Mouse (Mus musculus) megakaryocyte progenitor cell, adult 5-6 weeks (primary cell): ENCODE results near the gene Enah. TPM values are rescaled to one million over a fixed set of nuclear protein-coding genes. Genes with fewer than 3 reads are reported as not detected.

Experiments used
- ATAC-seq: replicated peaks from 2 replicates; pipeline ENCODE4 v1.8.0; 2016; ENCODE audit warnings: mild to moderate bottlenecking, moderate TSS enrichment, inconsistent platforms; ENCODE audit not compliant: poor library complexity
- total RNA-seq, 2 experiments: library from RNA; stranded (forward) in 1 of 2; stranded (reverse) in 1 of 2; fragments of 157-497, 149-512 nt in 1 of 2; fragments of 200-1000 nt in 1 of 2; gene quantifications; 2 replicates each; pipeline versions ENCODE4 v1.2.3 to v1.2.4; 2015 to 2017

Gene Enah
- total RNA-seq, 2 experiments from 2014 or later = 3.3 to 4.1 TPM

DNA sequence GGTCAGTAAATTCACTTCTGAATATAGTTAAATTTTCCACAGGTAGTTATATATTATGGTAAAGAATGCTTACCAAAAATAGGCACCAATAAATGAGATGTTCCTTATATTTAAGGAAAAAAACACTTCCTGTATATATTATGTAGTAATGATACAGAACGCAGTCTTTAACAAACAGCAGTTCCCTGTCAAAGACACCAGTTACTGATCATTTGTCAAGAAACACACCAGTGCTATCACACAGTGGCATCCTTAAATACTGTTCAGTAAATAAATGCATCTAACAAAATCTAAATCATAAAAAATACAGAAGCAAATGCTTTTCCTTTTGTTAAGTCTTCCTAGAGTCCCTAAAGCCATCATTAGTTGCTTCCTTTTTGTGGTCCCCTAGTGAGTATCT is 54.5 kb downstream of the Enah start:
- ATAC-seq = no peak

DNA sequence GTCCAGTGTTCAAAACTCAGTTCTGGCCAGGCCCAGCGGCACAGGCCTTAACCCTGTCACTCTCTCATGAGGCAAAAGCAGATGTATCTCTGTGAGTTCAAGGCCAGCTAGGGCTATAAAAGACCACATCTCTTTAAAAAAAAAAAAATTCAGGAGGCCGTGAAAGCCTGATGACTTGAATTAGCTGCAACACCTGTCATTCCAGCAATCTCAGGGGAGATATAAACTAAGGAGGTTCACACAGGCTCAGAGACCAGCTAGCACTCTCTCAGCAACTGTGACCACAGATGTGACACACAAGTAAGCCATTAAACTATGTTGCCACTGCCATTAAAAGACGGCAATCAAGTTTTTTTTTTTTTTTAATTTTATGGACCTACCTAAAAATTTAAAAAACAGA is 56.0 kb downstream of the Enah start:
- ATAC-seq = no peak

DNA sequence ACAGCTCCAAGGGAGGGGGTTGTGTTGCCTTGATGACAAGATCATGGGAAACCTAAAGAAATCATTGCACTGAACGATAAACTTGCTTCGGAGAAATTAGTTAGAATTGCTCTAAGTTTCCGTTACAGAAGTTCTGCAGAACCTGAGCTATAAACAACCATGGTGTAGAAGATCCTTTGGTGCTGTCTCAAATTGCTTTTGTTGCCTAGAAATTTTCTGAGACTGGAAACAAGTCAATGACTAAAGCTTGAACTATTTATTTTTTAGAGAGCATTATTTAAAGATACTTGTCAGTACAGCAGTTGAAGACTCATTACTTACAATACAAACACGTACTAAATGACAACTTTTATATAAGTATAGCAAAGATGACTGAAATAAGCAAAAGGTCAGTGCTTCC is 56.4 kb downstream of the Enah start:
- ATAC-seq = no peak

DNA sequence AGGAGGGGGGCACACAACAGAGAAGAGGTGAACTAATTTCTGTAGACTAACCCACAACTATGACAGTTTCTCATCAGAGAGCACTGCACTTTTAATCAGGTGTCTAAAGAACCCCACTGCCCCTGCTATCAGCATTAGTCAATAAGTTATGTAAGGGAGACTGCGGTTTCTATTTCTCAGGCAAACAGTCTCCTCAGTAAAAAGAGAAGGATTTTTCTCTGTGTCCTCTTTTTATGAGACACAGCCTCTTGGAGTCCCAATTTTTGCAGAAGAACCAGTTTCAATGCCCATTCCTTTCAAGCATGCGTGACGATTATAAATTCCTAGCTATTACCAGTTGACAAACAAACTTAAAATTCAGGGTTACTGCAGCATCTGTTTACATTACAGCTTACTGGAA is 59.4 kb downstream of the Enah start:
- ATAC-seq = no peak

DNA sequence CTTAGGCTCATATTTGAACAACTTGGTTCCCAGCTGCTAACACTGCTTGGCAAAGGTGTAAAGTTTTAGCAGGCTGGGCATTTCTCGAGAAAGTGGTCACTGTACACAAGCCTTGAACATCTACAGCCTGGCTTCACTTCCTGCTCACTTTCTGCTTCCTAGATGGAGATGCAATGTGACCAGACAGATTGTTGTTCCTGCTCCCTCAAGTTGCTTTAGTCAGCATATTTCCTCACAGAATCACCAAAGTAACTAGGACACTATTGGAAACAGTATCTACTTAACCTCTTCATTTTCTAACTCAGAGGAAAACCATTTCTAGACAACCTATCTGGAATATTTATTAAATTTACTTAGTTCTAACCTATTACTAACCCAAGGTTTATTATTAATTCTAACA is 61.4 kb downstream of the Enah start:
- ATAC-seq = no peak

DNA sequence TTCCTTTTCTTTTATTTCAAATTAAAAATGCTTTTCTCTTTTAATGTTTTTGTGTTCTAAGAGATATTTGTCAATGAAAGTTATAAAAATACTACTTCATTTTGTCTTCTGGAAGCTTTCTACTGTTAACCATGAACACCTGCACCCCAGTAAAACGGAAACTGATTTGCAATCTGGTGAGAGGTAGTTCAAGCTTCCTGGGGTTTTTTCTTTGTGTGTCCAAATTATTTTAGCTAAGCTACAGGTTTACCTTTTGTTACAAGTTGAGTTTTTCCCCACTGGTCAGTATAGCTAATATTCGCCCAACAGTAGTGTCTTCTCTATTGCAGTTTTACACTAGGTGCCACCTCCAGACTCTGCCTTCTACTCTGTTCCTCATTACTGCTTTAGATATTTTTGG is 62.1 kb downstream of the Enah start:
- ATAC-seq = no peak

DNA sequence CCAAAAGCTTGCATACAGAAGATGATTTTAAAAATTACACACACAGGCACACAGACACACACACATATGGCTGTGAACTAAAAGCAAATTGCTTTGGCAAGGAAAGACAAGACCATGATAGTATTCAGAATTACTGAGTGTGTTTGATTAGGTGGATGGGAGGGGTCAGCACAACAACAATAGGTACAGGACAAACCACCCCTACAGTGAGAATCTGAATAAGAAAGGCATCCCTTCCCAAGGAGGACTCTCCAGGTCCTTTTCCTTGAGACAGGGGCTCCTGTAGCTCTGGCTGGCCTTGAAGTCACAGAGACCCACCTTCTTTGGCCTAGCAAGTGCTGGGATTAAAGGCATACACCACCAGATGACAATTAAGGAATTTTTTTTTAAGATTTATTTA is 66.2 kb downstream of the Enah start:
- ATAC-seq = no peak

DNA sequence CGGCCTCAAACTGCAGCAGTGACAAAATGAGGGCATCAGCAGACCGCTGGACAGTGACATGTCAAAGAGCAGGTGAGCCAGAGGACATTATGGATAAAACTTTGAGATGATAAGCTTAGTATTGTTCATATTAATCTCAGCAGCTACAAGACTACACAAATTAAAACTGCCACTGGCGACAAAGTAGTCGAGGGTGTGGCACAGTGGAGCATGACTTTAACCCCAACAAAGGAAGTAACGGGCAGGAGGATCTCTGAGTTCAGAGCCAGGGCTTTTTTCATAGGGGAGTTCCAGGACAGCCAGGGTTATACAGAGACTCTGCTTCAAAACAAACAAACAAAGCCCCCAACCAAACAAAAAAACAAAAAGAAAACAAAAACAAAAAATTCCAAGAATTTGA is 68.5 kb downstream of the Enah start:
- ATAC-seq = no peak

DNA sequence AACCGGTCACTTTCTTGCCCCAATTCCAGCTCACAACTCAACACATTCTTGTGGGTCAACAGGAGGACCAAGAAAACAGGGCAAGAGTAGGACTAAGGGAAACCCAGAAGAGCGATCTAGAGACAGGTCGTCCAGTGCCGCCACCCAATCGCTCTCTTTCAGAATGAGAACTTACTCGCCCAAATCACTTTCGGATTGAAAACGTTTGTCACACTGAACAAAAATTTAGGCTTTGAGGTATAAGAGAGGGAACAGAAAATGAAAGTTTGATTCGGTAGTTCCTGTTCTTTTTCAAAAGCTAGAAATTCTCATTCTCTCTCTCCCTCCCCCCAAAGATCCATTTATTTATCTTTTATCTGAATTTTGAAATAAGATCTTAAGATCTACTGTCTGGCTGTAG is 69.1 kb downstream of the Enah start:
- no peak for ATAC-seq

DNA sequence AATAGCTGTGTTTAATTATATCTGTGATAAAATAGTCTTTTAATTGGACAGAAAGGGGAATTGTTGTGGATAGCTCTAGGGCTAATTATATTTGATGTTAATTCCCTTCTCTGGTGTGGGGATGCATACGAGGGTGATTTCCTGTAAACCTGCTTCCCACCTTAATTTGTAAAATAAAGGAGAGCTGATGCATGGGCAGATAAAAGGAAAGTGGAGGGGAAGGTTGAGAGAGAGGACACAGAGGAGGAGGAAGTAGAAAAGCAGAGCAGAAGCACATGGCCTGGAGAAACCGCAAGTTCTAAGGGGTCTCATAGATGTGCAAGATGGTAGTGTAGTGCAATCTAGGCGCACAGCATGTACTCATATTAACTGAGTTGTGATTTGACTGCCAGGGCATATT is 71.6 kb downstream of the Enah start:
- no peak for ATAC-seq

DNA sequence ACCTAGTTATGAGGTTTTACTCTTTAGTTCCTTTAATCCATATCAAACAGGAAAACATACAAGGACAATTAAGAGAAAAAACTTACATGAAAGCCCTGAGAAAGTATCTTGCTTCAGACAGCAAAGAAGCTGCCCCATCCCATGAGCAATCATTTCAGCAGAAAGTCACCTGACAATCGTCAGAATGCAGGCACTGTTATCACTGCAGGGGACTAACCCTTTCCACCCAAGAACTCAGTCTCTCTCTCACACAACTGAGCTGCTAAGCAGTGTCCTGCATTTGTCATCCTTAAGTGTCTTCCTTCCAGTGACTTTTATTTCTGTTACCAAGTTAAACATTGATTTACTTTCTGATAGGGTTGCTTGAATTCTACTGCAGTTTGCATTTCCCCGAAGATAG is 82.7 kb downstream of the Enah start:
- ATAC-seq = no peak

DNA sequence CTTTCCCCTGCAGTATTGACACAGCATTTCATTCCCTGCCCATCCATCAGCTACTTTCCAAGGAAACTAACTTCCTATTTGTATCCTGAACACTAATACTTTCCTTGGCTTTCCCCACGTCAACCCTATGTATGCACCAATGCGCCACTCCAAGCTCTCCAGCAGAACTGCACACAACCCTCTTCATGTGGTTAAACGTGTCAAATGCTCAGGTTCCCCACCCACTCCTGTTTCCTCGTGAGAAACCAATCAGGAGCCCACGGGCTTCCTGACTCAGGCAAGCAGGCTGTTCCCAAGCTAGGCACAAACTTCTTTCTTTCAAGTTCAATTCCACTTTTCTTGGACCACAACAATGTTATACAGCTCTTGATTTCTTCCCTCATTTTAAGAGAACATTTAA is 91.4 kb downstream of the Enah start:
- 0 out of 2 replicates have a peak, but pooled peaks have one; percentile 14 for ATAC-seq

DNA sequence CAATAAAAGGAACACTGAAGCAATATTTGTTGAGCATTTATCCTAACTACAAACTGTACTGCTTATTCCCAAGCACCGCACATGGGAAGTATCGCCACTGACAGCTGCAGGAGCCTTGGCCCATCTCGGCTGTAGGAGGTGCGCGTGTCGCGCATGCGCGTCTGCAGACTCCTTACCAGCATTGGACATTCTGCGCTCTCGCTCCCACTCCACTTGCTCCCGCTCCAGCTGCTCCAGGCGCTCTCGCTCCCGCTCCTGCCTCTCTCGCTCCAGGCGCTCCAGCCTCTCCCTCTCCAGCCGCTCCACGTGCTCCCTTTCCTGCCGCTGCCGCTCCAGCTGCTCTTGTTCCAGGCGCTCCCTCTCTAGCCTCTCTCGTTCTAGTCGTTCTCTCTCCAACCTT is 96.4 kb downstream of the Enah start:
- ATAC-seq = no peak

DNA sequence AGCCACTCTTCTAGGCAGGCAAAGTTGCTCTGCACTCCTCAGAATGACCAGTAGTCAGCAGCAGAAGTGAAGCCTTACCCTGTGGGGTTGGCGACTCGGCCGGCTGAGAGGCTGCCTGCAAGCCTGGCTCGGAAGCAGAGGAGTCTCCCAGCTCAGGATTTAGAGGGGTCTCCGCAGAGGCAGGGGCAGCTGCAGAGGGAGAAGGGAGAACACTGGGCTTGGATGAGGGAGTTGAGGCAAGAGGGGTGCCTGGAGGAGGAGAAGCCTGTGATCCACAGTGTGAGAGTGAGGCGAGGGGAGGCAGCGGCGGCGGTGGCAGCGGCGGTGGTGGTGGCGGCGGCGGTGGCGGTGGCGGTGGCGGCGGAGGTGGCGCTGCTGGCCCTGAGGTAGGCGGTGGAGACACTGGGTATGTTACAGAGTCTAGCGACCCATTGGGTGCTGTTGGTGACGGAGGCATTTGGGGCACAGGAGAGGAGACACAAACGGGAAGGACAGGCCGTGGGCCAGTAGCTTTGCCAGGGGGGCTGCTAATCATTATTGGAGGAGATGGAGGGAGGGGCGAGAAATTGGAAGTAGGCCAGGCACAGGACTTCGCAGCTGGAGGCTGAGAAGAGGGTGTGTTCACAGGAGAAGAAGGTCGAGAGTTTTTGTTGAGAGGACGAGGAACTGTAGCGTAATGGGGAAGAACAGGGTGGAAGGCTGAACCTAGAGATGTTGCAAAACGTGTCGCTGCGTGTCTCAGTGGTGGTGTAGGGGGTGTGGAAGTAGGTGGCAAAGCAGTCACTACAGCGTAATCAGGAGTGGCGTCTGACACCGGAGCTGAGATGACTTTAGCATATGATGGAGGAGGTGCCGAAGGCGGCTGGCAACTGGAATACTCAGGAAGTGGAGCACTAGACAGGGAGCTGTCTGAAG is 98.0 kb downstream of the Enah start:
- ATAC-seq = peak; percentile 85

DNA sequence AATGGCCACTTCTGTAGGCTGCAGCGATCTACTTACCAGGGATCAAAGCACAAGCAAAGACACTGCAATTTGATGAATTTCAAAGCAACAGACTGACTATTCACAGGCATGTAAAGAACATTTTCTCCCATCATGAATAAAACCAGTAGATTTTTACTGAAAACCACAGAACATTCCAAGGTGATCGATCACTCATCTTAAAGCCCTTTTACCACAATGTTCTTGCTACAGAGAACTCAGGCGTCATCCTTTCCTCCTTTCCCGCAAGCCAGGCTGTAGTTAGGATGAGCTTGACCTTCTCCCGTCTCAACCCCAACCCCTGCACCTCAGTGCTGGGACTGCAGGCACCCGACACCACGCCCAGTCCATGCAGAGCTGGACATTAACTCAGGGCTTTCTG is 107.9 kb downstream of the Enah start:
- ATAC-seq = no peak

DNA sequence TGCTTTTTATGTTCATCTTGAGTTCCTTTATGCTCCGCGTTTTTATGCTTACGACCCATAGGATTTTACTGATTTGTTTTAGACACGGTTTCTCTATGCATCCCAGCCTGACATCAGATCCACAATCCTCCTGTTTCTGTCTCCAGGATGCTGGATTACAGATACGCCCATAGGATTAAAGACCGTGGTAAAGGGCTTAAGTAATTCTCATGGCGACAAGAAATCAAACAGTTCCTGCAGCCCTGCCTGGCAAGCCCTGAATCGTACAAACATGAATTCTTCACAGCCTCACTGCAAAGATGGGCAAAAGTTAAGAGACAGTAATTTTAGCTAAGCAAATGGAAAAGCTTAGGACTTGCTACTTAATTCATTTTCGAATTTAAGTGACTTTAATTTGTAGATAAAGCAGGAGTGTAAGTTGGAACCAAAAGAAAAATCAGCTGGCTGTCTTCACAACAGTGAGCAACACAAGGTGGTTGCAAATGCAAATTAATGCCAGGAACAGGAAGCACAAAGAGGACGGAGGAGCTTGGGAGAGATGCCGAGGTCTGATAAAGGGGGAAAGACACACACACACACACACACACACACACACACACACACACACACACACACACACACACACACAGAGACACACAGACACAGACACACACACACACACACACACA is 118.0 kb downstream of the Enah start:
- ATAC-seq = no peak

DNA sequence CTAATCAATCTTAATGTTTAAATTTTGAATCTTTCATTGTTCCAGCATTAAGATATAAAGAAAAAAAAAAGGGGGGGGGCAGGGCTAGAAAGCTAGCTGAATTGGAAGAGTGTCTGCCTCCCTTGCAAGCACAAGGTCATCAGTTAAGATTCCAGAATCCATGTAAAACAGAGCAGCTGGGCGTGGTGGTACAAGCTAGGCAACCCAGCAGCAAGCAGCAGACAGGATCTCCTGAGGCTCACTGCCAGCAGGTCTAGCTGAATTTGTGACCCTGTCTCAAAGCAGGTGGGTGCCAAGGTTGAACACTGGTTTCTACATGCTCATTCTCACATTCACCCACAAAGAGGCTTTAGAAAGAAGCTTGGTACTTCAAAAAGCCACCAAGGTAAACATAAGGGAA is 118.9 kb downstream of the Enah start:
- no peak for ATAC-seq

DNA sequence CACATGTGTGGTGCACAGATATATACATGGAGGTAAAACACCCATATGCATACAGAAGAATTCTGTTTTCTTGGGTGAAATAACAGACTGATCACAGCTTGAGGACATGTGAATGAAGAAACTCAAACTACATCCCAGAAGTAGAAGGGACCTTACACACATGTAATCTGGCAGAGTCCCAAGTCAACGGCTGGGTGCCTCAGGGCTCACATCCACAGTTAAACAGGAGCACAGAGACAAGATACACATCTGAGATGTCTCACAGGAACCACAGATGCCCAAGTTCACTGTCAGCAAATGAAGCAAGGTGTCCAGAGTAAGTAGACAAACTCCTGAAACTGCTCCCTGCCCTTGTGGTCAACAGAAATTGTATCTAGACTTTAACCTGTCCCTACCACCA is 120.8 kb downstream of the Enah start:
- ATAC-seq = no peak

DNA sequence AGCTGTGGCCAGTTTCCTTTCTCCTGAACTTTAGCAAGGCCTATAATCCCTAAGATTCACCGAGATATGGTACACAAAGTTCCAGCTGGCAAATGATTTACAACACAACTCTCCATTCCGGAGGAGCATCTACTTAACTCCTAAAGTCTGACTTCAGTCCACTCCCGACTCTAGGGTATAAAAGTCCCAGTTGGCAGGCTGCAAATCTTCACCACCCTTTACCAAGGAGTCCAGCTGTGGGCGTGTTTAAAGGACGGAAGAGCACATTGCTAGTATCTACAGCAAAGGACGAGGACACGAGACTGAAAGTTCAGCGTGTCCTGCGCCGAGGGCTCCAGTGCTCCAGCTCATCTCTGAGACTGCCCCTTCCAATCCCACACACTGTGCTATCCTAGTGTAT is 122.8 kb downstream of the Enah start:
- ATAC-seq = no peak

DNA sequence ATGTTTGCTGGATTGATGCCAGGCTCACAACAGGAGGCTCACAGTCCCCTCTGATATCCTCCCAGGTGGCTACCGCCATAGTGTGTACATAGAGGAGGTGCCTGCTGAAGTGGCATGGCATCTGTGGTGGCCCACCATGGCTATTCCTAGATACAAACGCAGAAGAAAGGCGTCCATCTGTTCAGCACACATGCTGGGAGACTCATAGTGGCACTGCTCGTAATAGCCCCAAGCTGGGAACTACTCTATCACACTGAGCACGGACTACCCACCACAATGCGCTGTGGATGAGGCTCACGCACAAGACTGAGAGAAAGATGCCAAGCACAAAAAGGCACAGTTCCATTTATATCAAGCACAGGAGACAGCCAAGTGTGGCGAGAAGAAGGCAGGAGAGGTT is 126.1 kb downstream of the Enah start:
- no peak for ATAC-seq

DNA sequence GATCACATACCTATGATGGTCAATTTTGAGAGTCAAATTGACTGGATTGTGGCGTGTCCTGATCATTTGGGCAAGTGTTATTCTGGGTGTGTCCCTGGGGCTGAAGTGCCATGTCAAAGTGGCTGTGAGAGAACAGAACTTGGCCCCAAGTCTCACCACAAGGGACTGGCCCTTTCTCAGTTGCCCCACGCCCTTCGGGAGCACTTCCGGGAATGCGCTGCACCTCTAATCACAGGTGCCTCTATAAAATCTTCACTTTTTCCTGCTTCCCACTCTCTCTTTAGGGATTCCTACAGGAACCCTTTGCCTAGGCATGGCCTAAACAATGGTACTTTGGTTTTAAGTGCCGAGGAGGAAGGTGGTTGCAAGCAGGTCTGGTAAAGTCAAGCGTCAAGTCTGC is 130.1 kb downstream of the Enah start:
- no peak for ATAC-seq

DNA sequence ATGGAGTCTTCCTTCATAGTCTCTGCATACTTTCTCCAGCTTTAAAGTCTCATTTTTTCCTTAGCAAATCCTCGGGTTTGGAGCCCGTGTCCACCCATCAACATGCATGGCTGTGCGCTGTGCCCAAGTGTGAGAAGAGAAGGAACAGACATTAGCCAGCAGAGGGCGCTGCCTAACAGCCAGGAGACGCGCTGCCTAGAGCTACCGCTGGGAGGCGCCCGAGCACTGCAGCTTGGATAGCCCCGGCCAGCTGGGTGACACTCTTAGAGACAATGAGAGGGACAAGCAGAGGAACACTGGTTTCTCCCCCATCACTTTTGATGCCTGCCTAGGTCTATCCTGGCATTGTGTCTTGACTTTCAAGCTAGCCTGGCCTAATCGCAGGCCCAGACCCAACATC is 131.0 kb downstream of the Enah start:
- peak; percentile 100 for ATAC-seq

DNA sequence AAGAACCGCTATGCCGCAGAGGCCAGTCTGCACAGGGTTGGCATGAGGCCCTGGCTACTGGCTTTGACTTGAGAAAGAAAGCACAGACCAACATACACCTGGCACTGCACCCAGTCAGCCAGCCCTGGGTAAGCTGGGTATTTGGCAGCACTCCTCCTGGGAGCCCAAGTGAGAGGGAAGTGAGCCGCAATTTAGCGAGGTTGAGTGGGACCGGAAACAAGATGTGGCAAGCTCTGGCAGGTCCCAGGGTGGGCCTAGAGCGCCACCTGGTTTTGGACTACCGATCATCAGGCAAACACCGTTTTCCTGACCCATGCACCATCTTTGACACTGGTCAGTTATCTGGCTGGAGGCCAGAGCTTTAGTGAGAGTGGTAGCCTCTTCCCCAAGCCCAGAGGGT is 138.3 kb downstream of the Enah start:
- peak; percentile 82 for ATAC-seq
